Mouse (Mus musculus) stomach, embryonic 15.5 days (tissue): ENCODE measurements around the gene Cldn11. TPM values are rescaled to one million over a fixed set of nuclear protein-coding genes. Genes with fewer than 3 reads are reported as not detected.

Experiments used
- ATAC-seq: fragments of 200-750 bp; cut with Nextera tagmentation; 2 replicates; pipeline ENCODE4 v1.8.0; 2017; ENCODE audit warnings: low read depth, moderate number of reproducible peaks, moderate TSS enrichment; ENCODE audit not compliant: insufficient read depth, low FRiP score
- H3K27ac ChIP-seq: fragments of 300-500 bp; sonication (generic); 2 replicates; pipeline ENCODE4 v1.5.1; 2015; ENCODE audit warnings: mild to moderate bottlenecking, inconsistent platforms
- H3K27me3 ChIP-seq: fragments of 300-500 bp; sonication (generic); replicated peaks from 2 replicates; pipeline ENCODE4 v1.6.1; 2015; ENCODE audit warnings: inconsistent platforms
- H3K36me3 ChIP-seq: fragments of 300-500 bp; sonication (generic); 2 replicates; pipeline ENCODE4 v1.6.1; 2015; ENCODE audit warnings: inconsistent platforms
- H3K4me1 ChIP-seq: fragments of 300-500 bp; sonication (generic); 2 replicates; pipeline ENCODE4 v1.6.1; 2015; ENCODE audit warnings: inconsistent platforms
- H3K4me2 ChIP-seq: fragments of 300-500 bp; sonication (generic); 2 replicates; pipeline ENCODE4 v1.6.1; 2015; ENCODE audit warnings: mild to moderate bottlenecking, inconsistent platforms
- H3K4me3 ChIP-seq: fragments of 300-500 bp; sonication (generic); replicated peaks from 2 replicates; pipeline ENCODE4 v1.5.1; 2015; ENCODE audit warnings: inconsistent platforms
- H3K9ac ChIP-seq: fragments of 300-500 bp; sonication (generic); 2 replicates; pipeline ENCODE4 v1.6.1; 2015; ENCODE audit warnings: inconsistent platforms
- H3K9me3 ChIP-seq: fragments of 300-500 bp; sonication (generic); 2 replicates; pipeline ENCODE4 v1.6.1; 2016; ENCODE audit warnings: inconsistent platforms
- WGBS: fragments of 180-500 bp; shearing (Covaris S2); methylation state at CpG from one replicate; pipeline ENCODE4 v1.1.7; 2015; 5-methylcytosine and 5-hydroxymethylcytosine counted together
- polyA plus RNA-seq: library from polyadenylated mRNA; unstranded; fragments of >200 nt; fragmentation: Nextera tagmentation; extraction: Ambion mirVana; gene quantifications from 2 replicates; pipeline ENCODE4 v1.2.1, GENCODE M21; 2015

The Cldn11 gene
- polyA plus RNA-seq, 1 experiment from 2014 or later: 4.9 TPM

GRCm38 (mm10) chr3:31212205-31213038, 62.7 kb downstream of the Cldn11 start:
- H3K4me1 ChIP-seq: peaks cover 13% of the 10 kb centered on the region; the same call in 1 of the 2 replicates
- H3K36me3 ChIP-seq: no peaks in the 10 kb centered on the region
- H3K9ac ChIP-seq: no peak overlapping the region
- WGBS: 44% methylated on average over 9 of the region's 9 CpGs
- no peak for ATAC-seq
- H3K4me3 ChIP-seq: no peak overlapping the region
- H3K4me2 ChIP-seq: no peak overlapping the region
- H3K9me3 ChIP-seq: no peaks in the 10 kb centered on the region
- no peak overlapping the region for H3K27ac ChIP-seq
- H3K27me3 ChIP-seq: no peaks in the 10 kb centered on the region

GRCm38 (mm10) chr3:31213802-31214201, 64.1 kb downstream of the Cldn11 start:
- H3K9ac ChIP-seq: no peak overlapping the region
- WGBS: 33% methylated on average over 3 of the region's 3 CpGs
- no peak overlapping the region for H3K4me2 ChIP-seq
- H3K9me3 ChIP-seq: no peaks in the 10 kb centered on the region
- ATAC-seq: no peak
- no peak overlapping the region for H3K27ac ChIP-seq
- peaks cover 7% of the 10 kb centered on the region; the same call in 1 of the 2 replicates for H3K4me1 ChIP-seq
- no peak overlapping the region for H3K4me3 ChIP-seq
- H3K27me3 ChIP-seq: no peaks in the 10 kb centered on the region
- H3K36me3 ChIP-seq: no peaks in the 10 kb centered on the region

Other genes starting within 250 kb of the Cldn11 start
- gene Phc3, start 180.5 kb upstream of the Cldn11 start, polyA plus RNA-seq: 7.8 and 8.2 TPM in 2 replicates
- gene Prkci, start 154.2 kb upstream of the Cldn11 start, polyA plus RNA-seq: 39.3 and 42.5 TPM in 2 replicates
- gene Skil, start 54.9 kb upstream of the Cldn11 start, polyA plus RNA-seq: 19.3 and 21.6 TPM in 2 replicates
- 1.0 and 1.1 TPM in 2 replicates for gene Slc7a14, start 160.5 kb downstream of the Cldn11 start, polyA plus RNA-seq